In the genomic region with DNA sequence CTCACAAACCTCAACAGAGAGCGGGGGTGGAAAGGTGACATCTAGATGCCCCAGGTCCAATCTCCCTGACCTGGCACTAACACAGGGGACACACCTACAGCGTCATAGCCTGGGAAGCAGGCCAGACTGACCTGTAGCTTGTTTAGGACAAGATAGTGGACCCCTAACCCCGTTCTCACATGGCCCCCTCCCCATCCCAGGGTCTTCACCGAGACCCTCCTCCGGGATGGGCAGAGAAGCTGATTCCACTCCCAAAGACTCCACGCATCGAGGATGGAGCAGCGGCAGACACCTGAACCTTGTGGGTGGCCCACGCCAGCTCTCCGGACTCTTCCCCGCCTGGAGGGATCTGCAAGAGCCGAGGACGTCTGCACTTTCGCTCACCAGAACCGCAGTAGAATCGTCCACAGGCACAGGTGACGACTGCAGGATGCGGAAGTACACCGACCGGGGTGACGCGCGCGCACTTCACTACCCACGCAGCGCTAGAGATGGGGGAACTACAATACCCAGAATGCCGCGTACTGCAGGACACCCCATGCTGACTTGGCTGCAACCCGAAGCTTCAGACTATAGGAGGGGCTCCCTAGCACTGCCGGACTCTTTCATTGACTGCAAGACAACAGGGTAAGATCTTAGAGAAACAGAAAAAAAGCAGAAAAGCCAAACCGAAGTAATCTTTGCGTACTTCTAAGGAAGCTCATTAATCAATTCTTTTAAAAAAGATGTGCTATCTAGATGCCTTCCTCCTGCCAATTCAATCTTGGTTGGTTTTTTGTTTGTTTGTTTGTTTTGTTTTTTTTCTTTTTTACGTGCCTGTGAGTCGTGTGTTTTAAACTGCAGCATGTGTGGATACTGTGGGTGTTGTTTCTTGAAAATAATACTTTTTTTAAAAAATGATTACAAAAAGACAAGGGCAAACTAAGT, we compare ENCODE assay signal across 8 mouse cellular contexts. TPM values are rescaled to one million over a fixed set of nuclear protein-coding genes. Genes with fewer than 3 reads are reported as not detected.
DNase-seq lines count a peak whose midpoint lies in the region; ATAC-seq and TF ChIP-seq lines count a peak whose summit lies in the region.

TSS of gene Zfp169 (minus strand) at position 449 of the 927 bp plus-strand sequence.
TSS of gene A830005F24Rik (plus strand) at position 568 of the 927 bp plus-strand sequence.

- H3K9me3 ChIP-seq in hindbrain, embryonic 10.5 days, result no peaks in the 10 kb centered on the region
- H3K9me3 ChIP-seq in lung, postnatal 0 days (ENCODE audit: low read length), result no peaks in the 10 kb centered on the region

- H3K27ac ChIP-seq in cerebellum, adult 2 months (ENCODE audit: insufficient read depth, low read length), result peak within 1 kb of the TSS; percentile 58
- peak within 1 kb of the TSS; percentile 87 for H3K27ac ChIP-seq in hindbrain, embryonic 10.5 days
- peak within 1 kb of the TSS; percentile 74 for H3K27ac ChIP-seq in lung, postnatal 0 days (ENCODE audit: low read length)

- under 1% methylated on average over 34 of the region's 34 CpGs for WGBS in cerebellum, adult 2 months
- 3% methylated on average over 34 of the region's 34 CpGs for WGBS in hindbrain, embryonic 10.5 days
- WGBS in lung, postnatal 0 days, result 1% methylated on average over 34 of the region's 34 CpGs

- no peaks in the 10 kb centered on the region for H3K27me3 ChIP-seq in cerebellum, adult 2 months (ENCODE audit: control insufficient read depth, insufficient read depth, low read length)
- no peaks in the 10 kb centered on the region for H3K27me3 ChIP-seq in hindbrain, embryonic 10.5 days (ENCODE audit: insufficient read depth, poor library complexity, severe bottlenecking)
- no peaks in the 10 kb centered on the region for H3K27me3 ChIP-seq in lung, postnatal 0 days (replicated peaks; ENCODE audit: insufficient read depth, low read length)

- no peak for TF ChIP-seq CTCF in cerebellum, adult 2 months (IDR thresholded peaks at IDR 0.05; ENCODE audit: borderline replicate concordance, insufficient read depth, low read depth, low read length)
- no peak; the same call in 1 of the 2 replicates for TF ChIP-seq CTCF in lung, postnatal 0 days (IDR thresholded peaks at IDR 0.05)

- peak within 1 kb of the TSS; percentile 93 for H3K4me2 ChIP-seq in lung, postnatal 0 days (replicated peaks; ENCODE audit: low read depth, low read length)

- H3K4me3 ChIP-seq in cerebellum, adult 2 months (replicated peaks; ENCODE audit: insufficient read depth, low read depth, low read length), result peak within 1 kb of the TSS; percentile 78
- H3K4me3 ChIP-seq in hindbrain, embryonic 10.5 days, result peak within 1 kb of the TSS; percentile 75
- H3K4me3 ChIP-seq in lung, postnatal 0 days (ENCODE audit: low read depth, low read length), result peak within 1 kb of the TSS; percentile 74

- TF ChIP-seq POLR2A in cerebellum, adult 2 months (IDR thresholded peaks at IDR 0.05; ENCODE audit: borderline replicate concordance, insufficient read depth, low read length), result peak; percentile 86; the same call in 1 of the 2 replicates

- H3K9ac ChIP-seq in lung, postnatal 0 days (replicated peaks; ENCODE audit: low read depth), result peak within 1 kb of the TSS; percentile 69

- peak; percentile 92 for DNase-seq in MEL-GATA-1-ER (ENCODE audit: extremely low read depth, low read depth)
- peak; percentile 88 to 94 for DNase-seq in cerebellum, adult 2 months
- DNase-seq in forelimb bud, embryonic 11.5 days (ENCODE audit: low read depth, low spot score), result peak; percentile 86
- peak; percentile 82 for DNase-seq in hindbrain, embryonic 10.5 days (ENCODE audit: low spot score)
- DNase-seq in layer of hippocampus, adult 9-11 months, result peak; percentile 93
- peak; percentile 95 for DNase-seq in lung, postnatal 0 days (ENCODE audit: low spot score)
- peak; percentile 65 for DNase-seq in ovary, postnatal 14 days (ENCODE audit: low spot score)
- DNase-seq in thymus, postnatal 14 days, result peak; percentile 93

- TF ChIP-seq EP300 in lung, postnatal 0 days (IDR thresholded peaks at IDR 0.05), result no peak

- H3K36me3 ChIP-seq in hindbrain, embryonic 10.5 days, result no peaks in the 10 kb centered on the region
- no peaks in the 10 kb centered on the region for H3K36me3 ChIP-seq in lung, postnatal 0 days (ENCODE audit: insufficient read depth, low read length)

- peak; percentile 99 for ATAC-seq in lung, postnatal 0 days

- no peaks in the 10 kb centered on the region; the same call in 1 of the 2 replicates for H3K4me1 ChIP-seq in cerebellum, adult 2 months (ENCODE audit: control insufficient read depth, insufficient read depth, low read length)
- H3K4me1 ChIP-seq in hindbrain, embryonic 10.5 days (replicated peaks), result peaks cover 19% of the 10 kb centered on the region
- H3K4me1 ChIP-seq in lung, postnatal 0 days (ENCODE audit: insufficient read depth, low read depth, low read length), result no peaks in the 10 kb centered on the region

RNA-seq across cellular contexts. Expression of gene Zfp169, which starts in this region (rescaled TPM):
- polyA plus RNA-seq in cerebellum, adult 2 months (2012; rRNA removed), result 15.2 and 15.5 TPM in 2 replicates
- polyA plus RNA-seq in hindbrain, embryonic 10.5 days (2016; fragmentation: Nextera tagmentation; extraction: Ambion mirVana), result 4.4 and 4.9 TPM in 2 replicates
- 1.3 and 1.6 TPM in 2 replicates for polyA plus RNA-seq in lung, postnatal 0 days (2015; fragmentation: Nextera tagmentation; extraction: Ambion mirVana)

RNA-seq across cellular contexts. Expression of gene A830005F24Rik, which starts in this region (rescaled TPM):
- polyA plus RNA-seq in cerebellum, adult 2 months (2012; rRNA removed), result 1.6 and 1.9 TPM in 2 replicates
- 2.6 and 2.8 TPM in 2 replicates for polyA plus RNA-seq in hindbrain, embryonic 10.5 days (2016; fragmentation: Nextera tagmentation; extraction: Ambion mirVana)
- polyA plus RNA-seq in lung, postnatal 0 days (2015; fragmentation: Nextera tagmentation; extraction: Ambion mirVana), result 0.41 TPM in 1 of 2 replicates, not detected in the other

Comparison
In these comparisons a context has a peak if more than half of its experiments do, and no peak if none do; other contexts are left out.
1. Peak in every context shown above with its lines: DNase-seq, ATAC-seq, H3K4me3 ChIP-seq and H3K27ac ChIP-seq.